Mouse (Mus musculus) heart, postnatal 0 days (tissue): ENCODE data around the gene Gpr139. TPM values are rescaled to one million over a fixed set of nuclear protein-coding genes. Genes with fewer than 3 reads are reported as not detected.
A peak's percentile ranks its signal among the peaks of the same experiment; 100 is the strongest.

ENCODE experiments used
- ATAC-seq: fragments of 200-750 bp; cut with Nextera tagmentation; 2 replicates; pipeline ENCODE4 v1.8.0; 2017; ENCODE audit warnings: low read depth, moderate number of reproducible peaks, moderate library complexity; ENCODE audit not compliant: insufficient read depth
- DNase-seq: peaks from one replicate; pipeline ENCODE4 v3.0.0-alpha.2; 2016; ENCODE audit warnings: low spot score
- H3K27ac ChIP-seq: fragments of 300-500 bp; sonication (generic); 2 replicates; pipeline ENCODE4 v1.5.1; 2014; ENCODE audit warnings: low read depth, mild to moderate bottlenecking
- H3K27me3 ChIP-seq: fragments of 300-500 bp; sonication (generic); 2 replicates; pipeline ENCODE4 v1.6.1; 2014; ENCODE audit warnings: low read length, mixed read lengths; ENCODE audit not compliant: control insufficient read depth, insufficient read depth
- H3K36me3 ChIP-seq: fragments of 300-500 bp; sonication (generic); replicated peaks from 2 replicates; pipeline ENCODE4 v1.6.1; 2014; ENCODE audit warnings: low read length, mixed read lengths; ENCODE audit not compliant: control insufficient read depth, insufficient read depth
- H3K4me1 ChIP-seq: fragments of 300-500 bp; sonication (generic); 2 replicates; pipeline ENCODE4 v1.6.1; 2014; ENCODE audit warnings: antibody characterized with exemption; ENCODE audit not compliant: control insufficient read depth, insufficient read depth
- H3K4me2 ChIP-seq: fragments of 300-500 bp; sonication (generic); 2 replicates; pipeline ENCODE4 v1.6.1; 2014; ENCODE audit warnings: low read depth, mild to moderate bottlenecking, low read length, moderate library complexity
- H3K4me3 ChIP-seq: fragments of 300-500 bp; sonication (generic); 2 replicates; pipeline ENCODE4 v1.5.1; 2014; ENCODE audit warnings: low read depth, low read length
- H3K9ac ChIP-seq: fragments of 300-500 bp; sonication (generic); replicated peaks from 2 replicates; pipeline ENCODE4 v1.6.1; 2014; ENCODE audit warnings: low read depth, low read length, mixed read lengths
- H3K9me3 ChIP-seq: fragments of 300-500 bp; sonication (generic); replicated peaks from 2 replicates; pipeline ENCODE4 v1.6.1; 2016; ENCODE audit warnings: low read length; ENCODE audit not compliant: control insufficient read depth
- CTCF ChIP-seq: IDR thresholded peaks from 2 replicates; pipeline ENCODE4 v1.5.1; 2016; ENCODE audit warnings: antibody characterized with exemption, control low read depth, low read depth
- EP300 ChIP-seq: IDR thresholded peaks from 2 replicates; pipeline ENCODE4 v1.6.1; 2016; ENCODE audit warnings: antibody characterized with exemption, low read depth
- WGBS: fragments of 180-500 bp; shearing (Covaris S2); extraction: QIAGEN DNeasy Blood & Tissue Kit; methylation state at CpG from one replicate; pipeline ENCODE4 v1.1.7; 2014; 5-methylcytosine and 5-hydroxymethylcytosine counted together
- polyA plus RNA-seq: library from polyadenylated mRNA; unstranded; fragments of >200 nt; fragmentation: Nextera tagmentation; extraction: Ambion mirVana; gene quantifications from 2 replicates; pipeline ENCODE4 v1.2.1, GENCODE M21; 2015
- total RNA-seq: library from RNA; depleted of rRNA; stranded (reverse); fragments of >200 nt; gene quantifications from 2 replicates; pipeline ENCODE4 v1.2.3, GENCODE M21; 2014; ENCODE audit warnings: low replicate concordance; rRNA removed

Gene Gpr139
- total RNA-seq (not detected in 2 replicates), polyA plus RNA-seq (not detected in 2 replicates)

DNA sequence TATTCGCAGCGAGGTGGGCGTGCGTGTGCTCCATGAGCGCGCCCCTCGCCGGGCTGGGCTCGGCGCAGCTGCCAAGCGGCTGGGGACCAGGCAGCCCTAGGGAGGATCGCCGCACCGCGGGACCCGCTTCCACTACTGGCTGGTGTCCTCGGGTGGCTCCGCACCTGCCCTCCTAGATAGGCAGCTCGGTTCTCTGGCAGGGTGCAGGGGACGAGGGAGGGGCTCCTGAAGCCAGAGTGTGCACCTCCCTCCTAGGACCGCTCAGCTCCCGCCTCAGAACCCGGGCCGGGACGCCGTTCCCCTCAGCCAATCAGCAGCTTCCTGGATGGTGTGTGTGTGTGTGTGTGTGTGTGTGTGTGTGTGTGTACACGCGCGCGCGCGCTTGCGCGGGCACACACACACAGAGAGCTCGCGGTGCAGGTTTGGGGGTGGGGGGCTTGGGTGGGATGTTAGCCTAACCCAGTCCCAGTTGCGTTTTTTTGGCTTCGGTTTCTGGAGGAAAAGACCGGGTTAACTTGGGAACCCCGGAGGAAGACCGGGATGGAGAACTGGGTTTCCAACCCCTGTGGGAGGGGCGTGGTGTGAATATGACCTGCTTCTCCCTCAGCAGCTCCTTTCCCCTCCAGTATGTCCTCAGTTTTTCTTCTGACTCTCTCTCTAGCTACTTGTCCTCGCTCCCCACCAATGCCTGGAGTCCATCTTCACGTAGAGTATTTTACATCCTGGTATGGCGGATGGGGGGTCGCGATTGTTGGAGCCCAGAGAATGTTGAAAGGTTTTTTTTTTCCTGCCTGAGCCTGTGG lies at the start of gene Gpr139:
TSS of gene Gpr139 (minus strand) at position 263 of the 803 bp plus-strand sequence.
- Histone ChIP-seq H3K36me3 (no peaks in the 10 kb centered on the region), H3K9ac (no peak within 1 kb of the TSS), H3K4me2 (peak within 1 kb of the TSS; percentile 57), H3K4me1 (peaks cover 4% of the 10 kb centered on the region; the same call in 1 of the 2 replicates), H3K4me3 (peak within 1 kb of the TSS; percentile 36), H3K27me3 (peaks cover 33% of the 10 kb centered on the region), H3K9me3 (no peaks in the 10 kb centered on the region), H3K27ac (no peak within 1 kb of the TSS)
- no peak for ATAC-seq
- DNase-seq: no peak
- WGBS: 1% methylated on average over 45 of the region's 47 CpGs
- no peak for TF ChIP-seq EP300
- TF ChIP-seq CTCF: no peak

DNA sequence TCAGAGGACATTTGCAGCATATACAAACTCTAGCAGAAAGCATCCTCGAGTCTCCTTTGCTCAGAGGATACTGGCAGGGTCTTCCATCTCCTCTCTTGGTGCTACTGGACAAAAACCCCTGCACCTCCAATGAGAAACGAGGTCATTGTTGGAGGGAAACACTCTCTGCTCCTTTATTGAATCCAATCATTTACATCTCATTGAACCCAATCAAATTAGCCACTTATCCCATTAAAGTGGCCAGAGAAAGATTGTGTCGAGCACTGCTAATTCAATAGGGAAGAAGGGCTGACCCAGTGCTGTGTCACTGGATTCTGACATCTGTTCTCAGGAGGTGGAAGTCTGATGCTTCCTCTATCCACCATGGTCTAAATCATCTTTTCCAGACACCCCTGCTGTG lies 46.6 kb upstream of the Gpr139 start:
- Histone ChIP-seq H3K4me1 (no peaks in the 10 kb centered on the region), H3K27me3 (no peaks in the 10 kb centered on the region), H3K9ac (no peak overlapping the region), H3K4me2 (no peak overlapping the region), H3K9me3 (no peaks in the 10 kb centered on the region), H3K36me3 (no peaks in the 10 kb centered on the region), H3K4me3 (no peak overlapping the region), H3K27ac (no peak overlapping the region)
- DNase-seq: no peak
- 58% methylated on average over 3 of the region's 3 CpGs for whole genome bisulfite sequencing
- TF ChIP-seq EP300 (no peak), CTCF (no peak)
- no peak for ATAC-seq

DNA sequence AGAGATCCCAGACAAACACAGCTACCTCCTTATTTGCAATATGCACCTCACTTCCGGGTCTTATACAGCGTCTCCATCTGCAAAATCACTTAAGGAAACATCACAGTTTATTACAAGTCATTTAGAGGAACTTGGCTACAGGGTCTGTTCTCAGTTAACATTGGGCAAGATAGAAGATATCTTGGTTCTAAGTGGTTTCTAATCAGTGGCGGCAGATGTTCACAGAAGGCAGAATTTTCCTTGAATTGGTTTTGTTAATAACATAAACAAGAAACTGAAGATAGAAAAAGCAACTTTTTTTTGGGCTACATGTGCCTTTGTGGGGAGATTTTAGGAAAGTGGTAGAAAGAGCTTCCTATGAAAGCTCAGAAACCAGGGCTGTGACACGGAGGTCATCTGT lies 38.3 kb upstream of the Gpr139 start:
- DNase-seq: no peak
- Histone ChIP-seq H3K4me3 (no peak overlapping the region), H3K9me3 (no peaks in the 10 kb centered on the region), H3K36me3 (no peaks in the 10 kb centered on the region), H3K4me1 (no peaks in the 10 kb centered on the region), H3K27me3 (no peaks in the 10 kb centered on the region), H3K9ac (no peak overlapping the region), H3K27ac (no peak overlapping the region), H3K4me2 (no peak overlapping the region)
- WGBS: 78% methylated on average over 4 of the region's 4 CpGs
- no peak for ATAC-seq
- no peak for TF ChIP-seq EP300
- no peak for TF ChIP-seq CTCF

DNA sequence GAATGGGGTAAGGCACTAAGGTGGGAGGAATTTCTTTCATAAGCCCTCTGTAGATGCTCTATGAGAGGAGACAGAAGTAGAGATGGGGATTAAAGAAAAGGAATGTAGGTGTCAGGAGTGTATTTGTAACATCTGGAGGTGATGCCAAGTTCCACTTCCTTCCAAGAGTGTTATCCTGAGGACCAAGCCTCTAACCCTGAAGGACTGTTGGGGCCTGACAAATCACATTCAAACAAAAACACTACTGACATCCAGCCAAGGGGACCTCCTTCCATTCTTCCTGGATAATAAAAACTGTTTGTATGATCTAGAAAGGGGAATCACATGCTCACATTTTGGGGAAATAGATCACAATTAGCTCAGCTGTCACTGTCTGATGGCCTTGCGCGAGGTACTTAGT lies 34.7 kb upstream of the Gpr139 start:
- DNase-seq (no peak), ATAC-seq (no peak)
- Histone ChIP-seq H3K9me3 (no peaks in the 10 kb centered on the region), H3K27me3 (no peaks in the 10 kb centered on the region), H3K4me2 (no peak overlapping the region), H3K4me1 (no peaks in the 10 kb centered on the region), H3K36me3 (no peaks in the 10 kb centered on the region), H3K27ac (no peak overlapping the region), H3K9ac (no peak overlapping the region), H3K4me3 (no peak overlapping the region)
- TF ChIP-seq CTCF (no peak), EP300 (no peak)
- WGBS: 94% methylated on average over 2 of the region's 2 CpGs

DNA sequence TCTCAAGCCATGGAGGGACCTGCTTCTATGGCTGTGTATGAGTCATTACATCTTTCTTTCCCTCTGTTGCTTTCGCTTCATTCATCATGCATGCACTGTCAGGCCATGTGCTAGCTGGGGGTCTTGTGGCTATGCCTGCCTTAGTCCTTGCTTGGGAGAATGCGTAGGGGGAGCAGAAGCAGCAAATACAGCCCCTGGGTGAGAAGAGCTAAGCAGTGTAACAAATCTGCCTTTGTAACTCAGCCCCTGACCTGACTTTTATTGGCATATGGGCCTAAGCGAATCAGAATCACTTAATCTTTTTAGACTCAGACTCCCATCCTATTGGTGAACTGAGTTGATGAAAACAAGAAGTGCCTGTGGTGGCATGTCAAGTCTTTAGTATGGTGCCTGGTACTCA lies 22.8 kb upstream of the Gpr139 start:
- H3K9me3 ChIP-seq: no peaks in the 10 kb centered on the region
- no peaks in the 10 kb centered on the region for H3K36me3 ChIP-seq
- 66% methylated on average over 3 of the region's 3 CpGs for WGBS
- H3K9ac ChIP-seq: no peak overlapping the region
- no peaks in the 10 kb centered on the region for H3K4me1 ChIP-seq
- no peaks in the 10 kb centered on the region for H3K27me3 ChIP-seq
- no peak for TF ChIP-seq CTCF
- TF ChIP-seq EP300: no peak
- no peak overlapping the region for H3K4me3 ChIP-seq
- no peak for DNase-seq
- ATAC-seq: no peak
- H3K27ac ChIP-seq: no peak overlapping the region
- H3K4me2 ChIP-seq: no peak overlapping the region
